9 mouse cellular contexts compared by ENCODE assay signal in genomic region chr8:95312836-95313235, GRCm38 (mm10). TPM values are rescaled to one million over a fixed set of nuclear protein-coding genes. Genes with fewer than 3 reads are reported as not detected.
DNase-seq lines count a peak whose midpoint lies in the region; ATAC-seq and TF ChIP-seq lines count a peak whose summit lies in the region.
"Had no signal": no experiment of that assay in that cellular context is flagged by ENCODE, and none has a peak within 500 bp of the region (broad histone marks: within the 10 kb centered on the region; RNA-seq: fewer than 3 reads in every experiment).

No protein-coding gene starts in this region.

- no peak overlapping the region for H3K4me3 ChIP-seq in liver, adult 2 months (ENCODE audit: insufficient read depth, low read depth, low read length)
- no peak overlapping the region for H3K4me3 ChIP-seq in liver, embryonic 12.5 days
- H3K4me3 ChIP-seq in forebrain, embryonic 12.5 days (replicated peaks): no peak overlapping the region
- no peak overlapping the region for H3K4me3 ChIP-seq in embryonic facial prominence, embryonic 10.5 days

- no peak overlapping the region for H3K4me2 ChIP-seq in liver, embryonic 12.5 days
- no peak overlapping the region for H3K4me2 ChIP-seq in forebrain, embryonic 12.5 days

- 71% methylated on average over 18 of the region's 18 CpGs for WGBS in liver, adult 2 months
- 59% methylated on average over 18 of the region's 18 CpGs for WGBS in liver, embryonic 12.5 days (ENCODE audit: insufficient replicate concordance)
- WGBS in forebrain, embryonic 12.5 days: 64% methylated on average over 18 of the region's 18 CpGs
- 71% methylated on average over 18 of the region's 18 CpGs for WGBS in embryonic facial prominence, embryonic 10.5 days

- H3K4me1 ChIP-seq in liver, adult 2 months (ENCODE audit: control insufficient read depth, insufficient read depth, low read length): no peaks in the 10 kb centered on the region
- H3K4me1 ChIP-seq in liver, embryonic 12.5 days: no peaks in the 10 kb centered on the region
- H3K4me1 ChIP-seq in forebrain, embryonic 12.5 days: peaks cover 16% of the 10 kb centered on the region
- peaks cover 13% of the 10 kb centered on the region for H3K4me1 ChIP-seq in embryonic facial prominence, embryonic 10.5 days

- no peaks in the 10 kb centered on the region for H3K9me3 ChIP-seq in liver, embryonic 12.5 days (replicated peaks)
- H3K9me3 ChIP-seq in forebrain, embryonic 12.5 days: no peaks in the 10 kb centered on the region
- H3K9me3 ChIP-seq in embryonic facial prominence, embryonic 10.5 days: 0 out of 2 replicates have a peak, but pooled peaks cover 2% of the 10 kb centered on the region

- no peaks in the 10 kb centered on the region for H3K27me3 ChIP-seq in liver, adult 2 months (ENCODE audit: control insufficient read depth, insufficient read depth, low read length)
- H3K27me3 ChIP-seq in liver, embryonic 12.5 days (replicated peaks): peaks cover 13% of the 10 kb centered on the region; the same call in 1 of the 2 replicates
- H3K27me3 ChIP-seq in forebrain, embryonic 12.5 days: no peaks in the 10 kb centered on the region
- H3K27me3 ChIP-seq in embryonic facial prominence, embryonic 10.5 days (replicated peaks; ENCODE audit: low read depth, poor library complexity, severe bottlenecking): no peaks in the 10 kb centered on the region

- no peak for TF ChIP-seq POLR2A in liver, adult 2 months (IDR thresholded peaks at IDR 0.05; ENCODE audit: extremely low read depth, insufficient read depth, low read length)

- peak; percentile 43 for DNase-seq in CD4-positive, CD25-positive, alpha-beta regulatory T cell, adult 2 months (ENCODE audit: low read depth, low spot score)
- DNase-seq in liver, adult 2 months (ENCODE audit: extremely low read depth, low read depth, low spot score): no peak
- peak; percentile 65 for DNase-seq in adrenal gland, adult 2 months
- DNase-seq in embryonic facial prominence, embryonic 10.5 days (ENCODE audit: low spot score): no peak

- ATAC-seq in CD4-positive, CD25-positive, alpha-beta regulatory T cell, adult 4 months: no peak
- ATAC-seq in liver, embryonic 12.5 days: no peak
- ATAC-seq in megakaryocyte-erythroid progenitor cell, adult 5-6 weeks (replicated peaks; ENCODE audit: low FRiP score, low TSS enrichment, poor library complexity, severe bottlenecking): peak; percentile 45
- no peak for ATAC-seq in forebrain, embryonic 12.5 days (ENCODE audit: low FRiP score)

- peak; percentile 58 for TF ChIP-seq CTCF in liver, adult 2 months (IDR thresholded peaks at IDR 0.05; ENCODE audit: low read depth, low read length)

- no peaks in the 10 kb centered on the region for H3K36me3 ChIP-seq in liver, adult 2 months (ENCODE audit: control insufficient read depth, insufficient read depth, low read length)
- H3K36me3 ChIP-seq in liver, embryonic 12.5 days: no peaks in the 10 kb centered on the region
- H3K36me3 ChIP-seq in forebrain, embryonic 12.5 days (replicated peaks): no peaks in the 10 kb centered on the region
- H3K36me3 ChIP-seq in embryonic facial prominence, embryonic 10.5 days (replicated peaks): no peaks in the 10 kb centered on the region

- no peak overlapping the region for H3K27ac ChIP-seq in liver, adult 2 months (replicated peaks; ENCODE audit: insufficient read depth, low read depth, low read length)
- no peak overlapping the region for H3K27ac ChIP-seq in liver, embryonic 12.5 days
- no peak overlapping the region for H3K27ac ChIP-seq in forebrain, embryonic 12.5 days
- no peak overlapping the region for H3K27ac ChIP-seq in embryonic facial prominence, embryonic 10.5 days (replicated peaks)

- H3K79me2 ChIP-seq in liver, adult 2 months (ENCODE audit: control insufficient read depth, insufficient read depth, low read length): no peaks in the 10 kb centered on the region

- H3K9ac ChIP-seq in liver, adult 2 months (ENCODE audit: low read depth, low read length): no peak overlapping the region
- no peak overlapping the region for H3K9ac ChIP-seq in liver, embryonic 12.5 days
- H3K9ac ChIP-seq in forebrain, embryonic 12.5 days: no peak overlapping the region

RNA-seq across cellular contexts. Expression of gene Tepp, which starts 2.5 kb away (rescaled TPM):
- not detected for polyA plus RNA-seq in CD4-positive, CD25-positive, alpha-beta regulatory T cell, adult 4 months (2017; shearing (Covaris generic))
- total RNA-seq in liver, adult 2 months (2014; rRNA removed): not detected in 2 replicates
- polyA plus RNA-seq in liver, adult 2 months (2012; rRNA removed): not detected in 2 replicates
- not detected in 2 replicates for polyA plus RNA-seq in liver, embryonic 12.5 days (2016; fragmentation: Nextera tagmentation; extraction: Ambion mirVana)
- total RNA-seq in adrenal gland, adult 2 months (2021): under 1 TPM; 0.59 to 0.95 TPM
- polyA plus RNA-seq in adrenal gland, adult 2 months (2012; rRNA removed): 0.28 and 0.45 TPM in 2 replicates
- not detected in 2 replicates for total RNA-seq in megakaryocyte-erythroid progenitor cell, adult 5-6 weeks (2014; fragmentation: Nextera tagmentation)
- total RNA-seq in megakaryocyte-erythroid progenitor cell, adult 5-6 weeks (2017): not detected in 2 replicates
- polyA plus RNA-seq in forebrain, embryonic 12.5 days (2016; fragmentation: Nextera tagmentation; extraction: Ambion mirVana): not detected in 2 replicates
- not detected in 2 replicates for polyA plus RNA-seq in embryonic facial prominence, embryonic 10.5 days (2016; fragmentation: Nextera tagmentation; extraction: Ambion mirVana)
- total RNA-seq: adrenal gland, postnatal 4 days had no signal

RNA-seq across cellular contexts. Expression of gene Cngb1, which starts 6.5 kb away (rescaled TPM):
- under 1 TPM in 1 of 2 experiments, not detected in 1; 0.62 TPM for polyA plus RNA-seq in CD4-positive, CD25-positive, alpha-beta regulatory T cell, adult 4 months (2017; shearing (Covaris generic))
- total RNA-seq in liver, adult 2 months (2014; rRNA removed): under 0.01 and 0.07 TPM in 2 replicates
- 0.39 TPM in 1 of 2 replicates, not detected in the other for polyA plus RNA-seq in liver, adult 2 months (2012; rRNA removed)
- not detected in 2 replicates for polyA plus RNA-seq in liver, embryonic 12.5 days (2016; fragmentation: Nextera tagmentation; extraction: Ambion mirVana)
- 1 to 10 TPM in 1 of 2 experiments, under 1 TPM in 1; 0.55 to 1.1 TPM for total RNA-seq in adrenal gland, adult 2 months (2021)
- polyA plus RNA-seq in adrenal gland, adult 2 months (2012; rRNA removed): 0.57 and 0.71 TPM in 2 replicates
- 0.47 and 0.72 TPM in 2 replicates for total RNA-seq in megakaryocyte-erythroid progenitor cell, adult 5-6 weeks (2014; fragmentation: Nextera tagmentation)
- 0.19 and 11.8 TPM in 2 replicates for total RNA-seq in megakaryocyte-erythroid progenitor cell, adult 5-6 weeks (2017)
- 0.38 and 0.40 TPM in 2 replicates for polyA plus RNA-seq in forebrain, embryonic 12.5 days (2016; fragmentation: Nextera tagmentation; extraction: Ambion mirVana)
- not detected in 2 replicates for polyA plus RNA-seq in embryonic facial prominence, embryonic 10.5 days (2016; fragmentation: Nextera tagmentation; extraction: Ambion mirVana)

RNA-seq across cellular contexts. Expression of gene Zfp319, which starts 18.9 kb away (rescaled TPM):
- 1 to 10 TPM; 3.7 to 5.0 TPM for polyA plus RNA-seq in CD4-positive, CD25-positive, alpha-beta regulatory T cell, adult 4 months (2017; shearing (Covaris generic))
- total RNA-seq in liver, adult 2 months (2014; rRNA removed): 1.2 and 1.8 TPM in 2 replicates
- polyA plus RNA-seq in liver, adult 2 months (2012; rRNA removed): 2.5 and 3.2 TPM in 2 replicates
- 2.2 and 2.3 TPM in 2 replicates for polyA plus RNA-seq in liver, embryonic 12.5 days (2016; fragmentation: Nextera tagmentation; extraction: Ambion mirVana)
- 10 to 100 TPM in 1 of 2 experiments, 1 to 10 TPM in 1; 9.6 to 10.5 TPM for total RNA-seq in adrenal gland, adult 2 months (2021)
- polyA plus RNA-seq in adrenal gland, adult 2 months (2012; rRNA removed): 12.3 and 13.0 TPM in 2 replicates
- 1.7 and 4.3 TPM in 2 replicates for total RNA-seq in megakaryocyte-erythroid progenitor cell, adult 5-6 weeks (2014; fragmentation: Nextera tagmentation)
- total RNA-seq in megakaryocyte-erythroid progenitor cell, adult 5-6 weeks (2017): 1.0 and 1.8 TPM in 2 replicates
- polyA plus RNA-seq in forebrain, embryonic 12.5 days (2016; fragmentation: Nextera tagmentation; extraction: Ambion mirVana): 18.1 and 20.1 TPM in 2 replicates
- 11.5 and 12.4 TPM in 2 replicates for polyA plus RNA-seq in embryonic facial prominence, embryonic 10.5 days (2016; fragmentation: Nextera tagmentation; extraction: Ambion mirVana)

RNA-seq across cellular contexts. Expression of gene Usb1, which starts 19.2 kb away (rescaled TPM):
- polyA plus RNA-seq in CD4-positive, CD25-positive, alpha-beta regulatory T cell, adult 4 months (2017; shearing (Covaris generic)): 10 to 100 TPM; 57.2 to 69.8 TPM
- 6.7 and 7.9 TPM in 2 replicates for total RNA-seq in liver, adult 2 months (2014; rRNA removed)
- 16.2 and 20.0 TPM in 2 replicates for polyA plus RNA-seq in liver, adult 2 months (2012; rRNA removed)
- polyA plus RNA-seq in liver, embryonic 12.5 days (2016; fragmentation: Nextera tagmentation; extraction: Ambion mirVana): 15.4 and 15.9 TPM in 2 replicates
- total RNA-seq in adrenal gland, adult 2 months (2021): 10 to 100 TPM; 13.1 to 16.7 TPM
- polyA plus RNA-seq in adrenal gland, adult 2 months (2012; rRNA removed): 19.6 and 23.8 TPM in 2 replicates
- total RNA-seq in megakaryocyte-erythroid progenitor cell, adult 5-6 weeks (2014; fragmentation: Nextera tagmentation): 12.3 and 16.9 TPM in 2 replicates
- 5.1 and 9.4 TPM in 2 replicates for total RNA-seq in megakaryocyte-erythroid progenitor cell, adult 5-6 weeks (2017)
- 41.7 and 42.5 TPM in 2 replicates for polyA plus RNA-seq in forebrain, embryonic 12.5 days (2016; fragmentation: Nextera tagmentation; extraction: Ambion mirVana)
- 42.2 and 47.0 TPM in 2 replicates for polyA plus RNA-seq in embryonic facial prominence, embryonic 10.5 days (2016; fragmentation: Nextera tagmentation; extraction: Ambion mirVana)

RNA-seq across cellular contexts. Expression of gene Mmp15, which starts 39.2 kb away (rescaled TPM):
- polyA plus RNA-seq in CD4-positive, CD25-positive, alpha-beta regulatory T cell, adult 4 months (2017; shearing (Covaris generic)): 1 to 10 TPM; 2.1 to 3.6 TPM
- total RNA-seq in liver, adult 2 months (2014; rRNA removed): 6.5 and 7.2 TPM in 2 replicates
- polyA plus RNA-seq in liver, adult 2 months (2012; rRNA removed): 15.1 and 16.5 TPM in 2 replicates
- 2.9 TPM in 2 replicates for polyA plus RNA-seq in liver, embryonic 12.5 days (2016; fragmentation: Nextera tagmentation; extraction: Ambion mirVana)
- total RNA-seq in adrenal gland, adult 2 months (2021): 1 to 10 TPM; 5.5 to 7.7 TPM
- 14.1 and 16.4 TPM in 2 replicates for polyA plus RNA-seq in adrenal gland, adult 2 months (2012; rRNA removed)
- total RNA-seq in megakaryocyte-erythroid progenitor cell, adult 5-6 weeks (2014; fragmentation: Nextera tagmentation): 0.20 TPM in 1 of 2 replicates, not detected in the other
- 0.11 and 0.28 TPM in 2 replicates for total RNA-seq in megakaryocyte-erythroid progenitor cell, adult 5-6 weeks (2017)
- polyA plus RNA-seq in forebrain, embryonic 12.5 days (2016; fragmentation: Nextera tagmentation; extraction: Ambion mirVana): 22.8 and 24.6 TPM in 2 replicates
- 11.3 and 12.5 TPM in 2 replicates for polyA plus RNA-seq in embryonic facial prominence, embryonic 10.5 days (2016; fragmentation: Nextera tagmentation; extraction: Ambion mirVana)

Comparison
In these comparisons a context has a peak if more than half of its experiments do, and no peak if none do; other contexts are left out.
1. DNase-seq: peak in CD4-positive, CD25-positive, alpha-beta regulatory T cell, adult 2 months (single experiment) and adrenal gland, adult 2 months (single experiment); none in liver, adult 2 months (single experiment) and embryonic facial prominence, embryonic 10.5 days (single experiment).